Mouse (Mus musculus) lung, postnatal 4 days (tissue): ENCODE measurements around the gene Nt5c2.
"Not testable (repeated sequence)": the region's sequence is repeated elsewhere in the genome, so short reads cannot be mapped to it uniquely, and the experiment has no call there.

Source experiments
- DNase-seq, 2 experiments: peaks; one replicate each; pipeline ENCODE4 v3.0.0; 2021

Nt5c2 gene

DNA sequence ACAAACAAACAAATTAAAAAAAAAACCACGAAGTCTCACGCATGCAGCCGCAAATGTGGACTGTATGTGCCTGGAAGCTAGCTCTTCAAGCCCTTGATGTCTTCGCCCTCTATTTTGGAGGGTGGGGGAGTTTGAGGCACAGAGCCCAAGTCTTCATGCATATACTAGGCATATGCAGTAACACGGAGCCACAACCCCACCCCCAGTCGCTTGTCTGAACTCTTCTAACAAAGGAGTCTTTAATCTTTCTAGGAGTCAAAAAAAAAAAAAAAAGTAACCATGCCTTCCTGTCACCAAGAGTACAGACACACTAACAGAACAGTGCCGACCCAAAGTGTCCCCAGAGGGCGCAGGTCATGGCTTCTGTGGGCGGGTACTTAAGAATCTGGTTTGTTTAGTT is 1.0 kb upstream of the Nt5c2 start:
- DNase-seq, result no peak

DNA sequence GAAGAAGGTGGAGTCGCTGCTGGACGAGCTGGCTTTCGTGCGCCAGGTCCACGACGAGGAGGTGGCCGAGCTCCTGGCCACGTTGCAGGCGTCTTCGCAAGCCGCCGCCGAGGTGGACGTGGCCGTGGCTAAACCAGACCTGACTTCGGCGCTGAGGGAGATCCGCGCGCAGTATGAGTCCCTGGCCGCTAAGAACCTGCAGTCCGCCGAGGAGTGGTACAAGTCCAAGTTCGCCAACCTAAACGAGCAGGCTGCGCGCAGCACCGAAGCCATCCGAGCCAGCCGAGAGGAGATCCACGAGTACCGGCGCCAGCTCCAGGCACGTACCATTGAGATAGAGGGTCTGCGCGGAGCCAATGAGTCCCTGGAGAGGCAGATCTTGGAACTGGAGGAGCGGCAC is 443 bp upstream of the Nt5c2 start:
- peak in 1 of 2 experiments; percentile 23 for DNase-seq

DNA sequence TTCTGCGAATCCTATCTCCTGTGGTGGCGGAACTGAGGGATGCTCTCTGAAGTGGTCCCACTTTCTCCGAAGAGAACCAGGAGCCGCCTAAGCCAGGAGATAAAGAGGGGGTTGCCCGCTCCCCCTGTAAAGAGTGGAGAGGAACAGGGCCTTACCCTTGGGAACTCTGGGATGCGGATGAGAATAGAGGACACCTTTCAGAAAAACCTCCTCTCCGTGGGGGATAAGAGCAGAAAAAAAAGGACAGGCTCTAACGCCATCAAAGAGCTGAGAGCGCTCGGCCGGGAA is 850 bp downstream of the Nt5c2 start:
- DNase-seq, result no peak

DNA sequence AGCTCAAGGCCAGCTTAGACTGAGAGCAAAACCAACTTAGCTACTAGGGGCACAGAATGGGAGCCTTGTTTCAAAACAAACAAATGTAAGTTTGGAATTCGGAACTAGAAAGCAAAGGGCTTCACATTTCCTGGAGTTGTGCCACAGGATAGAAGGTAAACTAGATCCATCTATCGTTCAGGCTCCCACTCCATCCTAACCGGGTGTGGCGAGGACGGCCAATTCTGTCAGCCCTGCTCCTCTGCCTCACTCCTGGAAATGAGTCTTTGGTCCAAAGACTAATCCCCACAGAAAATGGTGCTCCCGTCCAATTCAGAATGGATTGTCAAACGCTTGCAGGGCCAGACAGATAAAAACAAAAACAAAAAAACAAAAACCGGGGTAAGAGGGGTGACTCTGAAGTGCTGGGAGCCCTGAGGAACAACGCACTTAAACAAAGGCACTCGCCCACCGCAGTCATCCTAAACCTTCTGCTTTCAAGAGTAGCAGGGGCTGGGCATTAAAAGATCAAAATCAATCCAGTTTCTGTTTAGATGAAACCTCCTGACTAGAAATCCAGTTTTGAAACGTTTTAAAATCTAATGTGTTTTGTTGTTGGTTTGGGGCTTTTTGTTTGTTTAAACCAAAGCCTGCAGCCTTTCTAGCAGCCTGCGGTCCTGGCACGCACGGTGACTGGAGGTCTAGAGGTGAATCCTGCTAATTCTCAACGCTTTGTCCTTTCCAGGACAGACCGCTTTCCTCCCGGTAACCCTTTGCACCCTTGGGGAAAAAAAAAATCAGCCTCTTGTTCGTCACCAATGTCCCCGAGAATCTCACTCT is 1.4 kb downstream of the Nt5c2 start:
- DNase-seq, result no peak

DNA sequence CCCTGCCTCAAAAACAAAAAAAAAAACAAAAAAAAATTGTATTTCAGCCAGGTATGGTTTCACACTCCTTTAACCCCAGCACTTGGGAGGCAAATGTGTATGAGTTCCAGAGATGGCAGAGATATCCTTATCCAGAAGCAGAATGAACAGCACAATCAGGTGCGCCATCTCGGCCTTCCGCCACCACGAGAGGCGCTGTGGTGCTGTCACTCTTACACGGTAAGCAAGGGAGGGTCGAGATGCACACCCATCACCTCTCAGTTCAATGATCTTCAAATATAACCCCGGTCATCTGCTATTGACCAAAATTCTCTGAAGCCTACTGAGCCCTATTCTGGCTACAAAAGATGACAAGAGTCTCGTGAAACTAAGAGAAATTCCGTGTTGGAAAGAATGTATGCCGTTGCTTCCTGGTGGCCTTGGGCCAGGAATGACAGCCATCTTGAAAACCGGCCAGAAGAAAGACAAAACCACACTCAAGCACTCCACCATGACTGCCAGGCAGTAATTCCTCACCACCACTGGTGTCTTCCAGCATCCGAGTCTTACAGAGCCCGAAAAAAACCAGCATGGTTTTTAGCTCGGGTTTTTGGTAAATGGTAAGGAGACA is 2.3 kb downstream of the Nt5c2 start:
- no peak for DNase-seq

DNA sequence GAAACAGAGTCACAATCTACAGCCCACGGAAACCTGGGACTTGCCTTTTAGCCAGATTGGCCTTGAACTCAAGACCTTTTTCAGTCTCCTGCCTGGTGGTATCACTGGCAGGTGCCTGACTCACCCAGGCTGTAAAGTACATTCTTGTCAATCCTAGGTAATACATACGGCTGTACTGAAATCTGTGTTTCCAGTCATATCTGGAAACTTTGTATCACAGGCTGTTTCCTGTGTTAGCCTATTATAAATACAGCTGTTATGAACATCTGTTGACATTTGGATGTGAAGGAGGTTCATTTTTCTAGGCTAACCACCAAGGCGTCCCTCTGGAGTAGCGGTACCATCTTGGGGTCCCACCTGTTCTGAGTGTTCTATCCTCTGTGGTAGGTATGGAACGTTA is 5.0 kb downstream of the Nt5c2 start:
- DNase-seq, result no peak

DNA sequence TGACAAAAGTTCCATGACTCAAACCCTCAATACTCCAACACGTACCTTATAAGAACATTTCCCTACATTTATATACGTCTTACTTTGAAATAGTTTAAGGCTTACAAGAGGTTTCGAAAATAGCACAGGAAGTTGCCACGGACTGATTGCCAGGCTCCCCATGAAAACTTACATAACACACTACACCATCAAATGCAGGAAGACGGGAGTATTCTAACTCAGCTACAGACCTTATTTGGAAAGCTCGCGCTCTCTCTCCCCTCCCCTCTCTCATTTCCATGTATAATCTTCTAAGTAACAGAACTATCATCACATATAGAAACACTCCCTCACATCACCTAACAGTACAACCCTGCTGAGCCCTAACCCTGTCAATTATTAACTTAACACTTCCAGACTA is 5.5 kb downstream of the Nt5c2 start:
- DNase-seq, result no peak

DNA sequence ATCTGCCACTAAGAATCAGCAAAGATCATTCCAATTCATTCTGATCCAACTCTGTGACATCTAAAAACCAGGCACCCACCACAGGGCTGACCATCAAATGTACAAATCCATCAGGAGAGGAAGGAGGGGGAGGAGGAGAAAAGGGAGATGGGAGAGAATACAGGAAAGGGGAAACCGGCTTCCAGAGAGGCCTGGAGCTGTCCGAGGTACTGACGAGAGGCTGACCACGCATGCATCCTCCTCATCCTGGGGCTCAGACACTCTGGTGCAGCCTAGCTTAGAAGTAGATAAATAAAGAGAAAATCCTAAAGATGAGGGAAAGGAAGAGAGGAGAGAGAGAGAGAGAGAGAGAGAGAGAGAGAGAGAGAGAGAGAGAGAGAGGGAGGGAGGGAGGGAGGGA is 8.6 kb downstream of the Nt5c2 start:
- DNase-seq, result peak; percentile 43 to 68

DNA sequence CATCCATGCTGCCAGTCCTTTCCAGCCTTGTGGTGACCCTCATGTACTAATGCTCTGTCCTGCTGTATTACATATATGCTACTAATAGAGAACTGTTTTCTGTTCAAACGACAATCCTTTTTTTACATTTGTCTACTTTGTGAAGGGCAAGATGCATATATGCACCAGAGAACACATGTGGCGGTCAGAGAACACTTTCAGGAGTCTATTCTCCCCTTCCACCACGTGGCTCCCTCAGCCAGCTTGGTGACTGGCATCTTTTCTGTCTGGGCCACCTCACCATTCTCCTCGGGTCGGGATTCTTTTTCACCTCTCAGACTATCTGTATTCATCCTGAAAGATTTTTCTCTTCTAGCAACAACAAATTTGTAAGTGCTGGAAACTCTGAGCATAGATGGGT is 9.1 kb downstream of the Nt5c2 start:
- no peak for DNase-seq

DNA sequence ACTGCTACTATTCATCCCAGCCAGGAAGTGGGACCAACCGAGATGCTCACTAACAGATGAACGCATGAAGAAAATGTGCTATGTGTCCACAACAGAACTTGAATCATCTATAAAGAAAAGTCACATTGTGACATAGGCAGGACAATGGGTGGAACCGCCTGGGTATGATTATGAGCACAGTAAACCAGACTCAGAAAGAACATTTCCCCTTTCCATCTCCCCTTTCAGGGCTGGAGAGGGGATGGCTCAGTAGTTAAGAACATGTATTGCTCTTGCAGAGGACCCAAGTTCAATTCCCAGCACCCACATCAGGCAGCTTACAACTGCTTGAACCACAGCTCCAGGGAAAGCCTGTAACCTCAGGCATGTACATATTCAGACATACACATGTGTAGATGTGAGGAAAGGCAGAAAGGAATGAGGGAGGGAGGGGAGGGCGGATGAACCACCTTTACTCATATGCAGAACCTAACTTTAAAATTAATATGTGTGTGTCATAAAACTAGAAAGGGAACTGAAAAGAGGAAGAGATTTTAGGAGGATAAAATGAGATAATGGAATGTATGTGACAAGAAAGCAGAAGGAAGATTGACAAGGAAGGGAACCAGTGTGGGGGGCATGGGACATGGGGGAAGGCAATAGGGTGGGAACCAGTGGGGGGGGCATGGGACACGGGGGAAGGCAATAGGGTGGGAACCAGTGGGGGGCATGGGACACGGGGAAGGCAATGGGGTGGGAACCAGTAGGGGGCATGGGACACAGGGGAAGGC is 11.0 kb downstream of the Nt5c2 start:
- no peak for DNase-seq

DNA sequence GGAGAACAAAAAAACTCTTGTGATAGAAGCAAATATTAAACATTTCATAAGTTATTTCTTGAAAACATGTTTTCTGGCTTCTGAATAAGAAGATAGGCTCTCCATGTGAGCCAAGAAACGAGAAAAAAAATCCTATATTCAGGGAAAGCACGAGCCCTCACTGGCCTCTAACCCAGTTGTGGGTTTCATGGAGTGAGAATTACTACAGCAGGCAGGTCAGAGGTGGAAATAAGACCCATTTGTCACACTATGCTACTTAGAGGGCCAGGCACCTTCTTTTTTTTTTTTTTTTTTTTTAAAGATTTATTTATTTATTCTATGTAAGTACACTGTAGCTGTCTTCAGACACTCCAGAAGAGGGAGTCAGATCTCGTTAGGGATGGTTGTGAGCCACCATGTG is 14.6 kb downstream of the Nt5c2 start:
- DNase-seq, result not testable (repeated sequence)

DNA sequence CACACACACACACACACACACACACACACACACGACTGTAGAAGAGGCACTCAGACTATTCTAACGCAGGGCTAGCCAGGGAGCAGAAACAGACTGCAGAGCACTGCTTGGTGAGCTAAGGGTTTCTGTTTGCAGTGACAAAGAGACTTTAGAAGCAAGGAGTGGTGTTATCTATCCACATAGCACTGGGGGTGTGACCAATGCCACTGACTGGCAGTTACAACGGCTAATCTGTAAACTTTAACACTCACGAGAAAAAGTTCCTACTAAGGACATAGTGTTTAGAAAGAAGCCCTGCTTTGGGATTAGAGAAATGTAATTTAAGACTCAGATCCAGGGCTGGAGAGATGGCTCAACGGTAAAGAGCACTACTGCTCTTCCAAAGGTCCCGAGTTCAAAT is 15.2 kb downstream of the Nt5c2 start:
- DNase-seq, result no peak

DNA sequence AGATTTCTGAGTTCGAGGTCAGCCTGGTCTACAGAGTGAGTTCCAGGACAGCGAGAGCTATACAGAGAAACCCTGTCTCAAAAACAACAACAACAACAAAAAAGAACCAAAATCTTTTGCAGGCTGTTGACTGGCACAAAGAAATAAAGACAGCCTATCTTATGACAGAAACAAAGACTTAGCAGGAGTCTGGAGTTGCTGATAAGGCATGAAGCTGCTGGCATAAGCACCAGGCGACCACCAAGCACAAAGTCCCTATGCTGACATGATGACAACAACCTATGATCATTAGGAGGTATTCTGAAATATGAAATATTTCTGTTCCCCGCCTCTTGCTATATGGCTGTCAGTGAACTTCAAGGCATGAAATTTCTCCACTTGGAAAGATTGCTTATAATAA is 16.0 kb downstream of the Nt5c2 start:
- no peak for DNase-seq

DNA sequence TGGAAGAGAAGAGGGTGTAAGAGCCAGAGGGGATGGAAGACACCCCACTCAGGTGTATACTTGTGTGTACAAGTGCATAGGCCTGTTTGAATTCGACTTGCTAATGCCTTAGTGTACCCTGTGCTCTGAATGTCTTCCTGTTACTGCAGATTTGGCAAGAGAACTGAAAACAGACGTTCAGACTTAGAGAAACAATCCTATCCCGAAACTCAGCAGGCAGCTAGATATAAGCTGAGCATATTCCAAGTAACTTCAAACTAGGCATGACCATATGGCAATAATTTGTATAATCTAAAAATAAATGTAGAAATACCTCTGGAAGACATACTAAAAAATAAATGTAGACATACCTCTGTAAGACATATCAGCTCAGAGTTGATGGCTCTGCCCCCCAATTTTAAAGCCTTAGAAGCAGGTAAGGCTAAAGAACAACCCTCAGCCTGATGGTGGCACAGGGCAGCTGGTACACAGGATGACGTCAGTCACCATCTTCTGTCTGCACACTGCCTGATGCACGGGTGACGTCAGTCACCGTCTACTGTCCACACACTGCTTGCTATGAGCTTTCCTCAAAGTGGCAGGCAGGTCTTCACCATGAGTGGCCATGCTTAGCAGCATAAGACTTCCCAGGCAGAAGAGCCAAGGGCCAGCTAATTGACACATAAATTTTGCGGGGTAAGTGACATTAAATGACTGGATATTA is 16.6 kb downstream of the Nt5c2 start:
- no peak for DNase-seq

DNA sequence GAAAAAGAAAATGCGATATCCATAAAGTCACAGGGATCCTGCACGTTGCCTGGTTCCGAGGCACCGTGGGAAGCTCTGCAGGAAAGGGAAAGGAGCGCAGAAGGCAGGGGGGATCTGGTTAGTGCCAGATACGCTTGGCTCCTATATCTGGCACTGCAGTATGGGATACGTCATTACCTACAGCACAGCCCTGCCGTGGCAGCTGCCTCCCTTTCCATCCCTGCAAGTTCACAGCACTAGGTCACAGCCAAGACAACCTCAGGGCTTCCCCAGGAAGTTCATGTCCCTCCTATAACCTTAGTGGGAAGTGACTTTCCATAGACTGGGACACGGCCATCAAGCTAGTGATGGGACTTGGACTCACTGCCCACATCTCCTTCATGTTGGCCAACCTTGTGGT is 18.9 kb downstream of the Nt5c2 start:
- DNase-seq, result no peak

DNA sequence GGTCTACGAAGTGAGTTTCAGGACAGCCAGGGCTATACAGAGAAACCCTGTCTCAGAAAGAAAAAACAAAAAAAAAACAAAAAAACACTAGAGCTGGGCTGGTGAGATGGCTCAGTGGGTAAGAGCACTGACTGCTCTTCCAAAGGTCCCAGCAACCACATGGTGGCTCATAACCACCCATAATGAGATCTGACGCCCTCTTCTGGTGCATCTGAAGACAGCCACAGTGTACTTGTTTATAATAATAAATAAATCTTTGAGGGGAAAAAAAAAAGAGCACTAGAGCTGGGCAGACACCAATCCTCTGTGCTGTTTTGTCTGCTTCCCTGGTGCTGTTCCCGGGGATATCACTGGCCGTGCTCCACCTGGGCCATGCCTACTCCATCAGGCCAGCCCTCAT is 22.6 kb downstream of the Nt5c2 start:
- not testable (repeated sequence) for DNase-seq

DNA sequence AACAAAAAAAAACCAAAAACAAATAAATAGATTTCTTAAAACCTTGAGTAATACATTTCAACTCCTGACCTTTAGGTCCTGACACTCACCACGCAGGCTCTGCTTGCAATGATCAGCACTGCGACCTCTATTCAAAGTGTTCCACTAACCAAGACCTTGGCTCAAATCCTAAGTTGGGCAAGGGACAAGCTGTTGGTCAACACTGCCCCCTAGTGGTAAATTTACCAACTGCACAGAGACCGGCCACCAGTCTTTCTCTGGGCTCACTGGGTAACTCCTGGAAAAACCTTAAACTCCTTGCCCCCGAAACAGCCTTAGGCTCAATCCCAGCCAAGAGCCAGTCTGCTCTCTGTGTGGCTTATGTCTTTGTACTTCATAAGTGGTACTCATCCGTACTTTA is 23.8 kb downstream of the Nt5c2 start:
- DNase-seq, result peak; percentile 73 to 89

DNA sequence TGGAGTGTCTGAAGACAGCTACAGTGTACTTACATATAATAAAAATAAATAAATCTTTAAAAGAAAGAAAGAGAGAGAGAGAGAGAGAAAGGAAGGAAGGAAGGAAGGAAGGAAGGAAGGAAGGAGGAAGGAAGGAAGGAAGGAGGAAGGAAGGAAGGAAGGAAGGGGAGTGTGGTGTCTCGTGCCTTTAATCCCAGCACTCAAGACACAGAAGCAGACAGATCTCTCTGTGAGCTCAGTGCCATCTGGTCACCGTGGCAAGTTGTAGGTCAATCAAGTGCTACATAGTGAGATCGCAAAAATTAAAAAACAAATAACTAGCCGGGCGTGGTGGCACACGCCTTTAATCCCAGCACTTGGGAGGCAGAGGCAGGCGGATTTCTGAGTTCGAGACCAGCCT is 24.3 kb downstream of the Nt5c2 start:
- DNase-seq, result not testable (repeated sequence)

DNA sequence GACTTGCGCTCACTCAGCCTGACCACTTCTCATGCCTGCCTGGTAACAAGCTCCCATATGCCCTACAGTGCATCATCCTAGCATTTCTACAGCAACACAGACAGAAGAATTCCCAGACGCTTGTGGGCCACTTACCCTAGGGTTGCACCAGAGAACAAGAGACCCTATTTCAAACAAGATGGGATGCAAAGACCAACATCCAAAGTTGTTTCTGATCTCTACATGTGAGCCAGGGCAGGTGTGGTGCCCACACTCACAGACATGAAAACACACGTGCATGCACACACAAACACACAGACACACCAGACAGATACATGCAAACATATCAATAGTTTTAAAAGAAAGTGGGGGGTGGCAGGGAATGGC is 24.8 kb downstream of the Nt5c2 start:
- no peak for DNase-seq

DNA sequence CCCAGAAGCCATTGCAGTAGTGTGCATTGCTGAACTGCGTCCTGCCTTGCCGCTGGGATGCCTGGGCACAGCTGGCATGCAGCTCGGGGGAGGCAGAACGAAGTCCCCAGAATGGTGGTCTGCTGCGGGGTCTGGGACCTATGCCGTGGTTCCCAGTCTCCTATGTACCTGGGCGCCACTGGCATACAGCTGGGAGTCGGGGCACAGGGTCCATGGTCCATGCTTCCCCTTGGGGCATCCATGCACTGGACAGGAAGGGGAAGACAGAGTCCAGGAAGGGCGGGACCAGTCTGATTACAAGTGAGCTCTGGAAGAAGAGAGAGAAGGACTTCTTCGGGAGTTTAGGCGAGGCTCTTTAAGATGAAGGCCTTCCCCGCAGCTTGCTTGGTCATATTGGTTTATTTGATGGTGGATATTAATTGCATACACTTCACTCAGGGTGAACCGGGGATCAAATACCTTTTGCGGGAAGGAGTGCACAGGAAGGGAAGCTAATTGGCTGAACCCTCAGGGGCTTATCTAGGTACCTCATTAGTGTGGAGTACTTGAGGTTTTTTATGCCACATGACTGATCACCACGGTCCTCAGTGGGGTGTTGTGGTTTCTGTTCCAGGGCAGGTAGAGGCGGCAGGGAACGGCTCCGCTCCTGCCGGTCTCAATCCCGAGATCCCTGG is 25.3 kb downstream of the Nt5c2 start:
- no peak for DNase-seq

DNA sequence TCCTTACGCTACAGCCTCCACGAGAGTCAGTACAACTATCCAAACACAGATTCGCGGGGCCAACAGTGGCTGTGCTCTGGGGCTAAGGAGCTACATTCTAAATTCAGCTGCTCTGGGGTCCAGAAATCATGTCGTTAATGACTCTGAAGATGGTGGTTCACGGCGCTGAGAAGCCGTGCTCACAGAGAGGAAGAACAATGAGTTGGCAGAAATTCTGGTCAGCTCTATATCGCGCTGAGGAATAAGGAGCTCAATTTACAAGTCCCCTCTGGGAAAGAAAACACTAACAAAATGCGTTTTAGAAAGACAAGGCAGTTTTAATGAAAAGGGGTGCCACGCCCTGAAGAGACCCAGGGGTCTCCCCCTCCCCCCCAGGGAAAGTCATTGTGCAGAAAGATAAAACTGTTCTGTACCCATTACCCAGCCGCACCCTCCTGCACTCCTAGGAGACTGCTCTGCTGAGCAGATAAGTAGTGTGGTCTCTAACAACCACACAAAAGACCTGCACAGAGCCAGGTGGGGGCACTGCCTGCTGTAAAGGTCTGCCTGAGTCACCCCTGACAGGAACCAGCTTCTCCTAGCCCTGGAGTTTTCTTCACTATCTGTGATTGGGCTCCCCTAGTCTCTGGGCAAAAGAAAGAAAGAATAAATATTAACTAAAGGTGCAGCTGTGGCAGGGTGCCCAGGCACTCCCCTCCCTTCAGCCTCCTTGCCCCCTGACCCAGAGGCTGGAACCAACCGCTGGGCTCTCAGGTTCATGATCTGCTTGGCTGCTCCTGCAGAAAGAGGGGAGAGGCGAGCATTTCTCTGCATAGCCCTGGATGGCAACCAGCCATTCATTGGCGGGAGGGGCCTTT is 26.5 kb downstream of the Nt5c2 start:
- DNase-seq, result peak; percentile 69 to 82

DNA sequence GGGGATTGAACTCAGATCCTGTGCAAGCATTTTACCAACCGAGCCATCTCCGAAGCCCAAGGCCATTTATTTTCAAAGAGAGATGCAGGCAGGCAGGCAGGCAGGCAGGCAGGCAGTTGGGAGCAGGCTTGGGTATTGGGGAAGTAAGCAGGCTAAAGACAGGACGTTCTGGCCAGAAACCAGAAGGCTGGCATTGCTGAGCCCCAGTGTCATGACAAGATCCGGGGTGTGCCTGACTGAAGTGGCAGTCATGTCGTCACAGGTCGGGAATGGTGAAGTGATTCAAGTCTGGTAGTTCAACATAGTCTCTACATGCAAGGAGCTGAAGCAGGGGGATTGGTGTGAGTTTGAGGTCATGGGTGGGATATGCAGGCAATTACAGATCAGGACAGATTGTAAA is 27.3 kb downstream of the Nt5c2 start:
- DNase-seq, result peak; percentile 54 to 62
